Mouse (Mus musculus) midbrain, embryonic 11.5 days (tissue): Measurements from ENCODE around the gene Tmem189. TPM values are rescaled to one million over a fixed set of nuclear protein-coding genes. Genes with fewer than 3 reads are reported as not detected.

Source experiments
- ATAC-seq: fragments of 200-750 bp; cut with Nextera tagmentation; 2 replicates; pipeline ENCODE4 v1.8.0; 2017; ENCODE audit warnings: moderate TSS enrichment, moderate library complexity; ENCODE audit not compliant: low FRiP score
- DNase-seq: peaks from one replicate; pipeline ENCODE4 v3.0.0; 2015; ENCODE audit warnings: low spot score; ENCODE audit errors: missing footprints
- H3K27ac ChIP-seq: fragments of 300-500 bp; sonication (generic); 2 replicates; pipeline ENCODE4 v1.5.1; 2014; ENCODE audit warnings: low read depth, low read length
- H3K27me3 ChIP-seq: fragments of 300-500 bp; sonication (generic); 2 replicates; pipeline ENCODE4 v1.6.1; 2014; ENCODE audit warnings: mild to moderate bottlenecking, low read length, moderate library complexity, mixed read lengths; ENCODE audit not compliant: control insufficient read depth, insufficient read depth
- H3K36me3 ChIP-seq: fragments of 300-500 bp; sonication (generic); 2 replicates; pipeline ENCODE4 v1.6.1; 2014; ENCODE audit warnings: mild to moderate bottlenecking, low read length, moderate library complexity, mixed read lengths; ENCODE audit not compliant: control insufficient read depth, insufficient read depth
- H3K4me1 ChIP-seq: fragments of 300-500 bp; sonication (generic); 2 replicates; pipeline ENCODE4 v1.6.1; 2014; ENCODE audit warnings: low read length; ENCODE audit not compliant: control insufficient read depth, insufficient read depth
- H3K4me2 ChIP-seq: fragments of 300-500 bp; sonication (generic); 2 replicates; pipeline ENCODE4 v1.6.1; 2014; ENCODE audit warnings: mild to moderate bottlenecking, moderate library complexity
- H3K4me3 ChIP-seq: fragments of 300-500 bp; sonication (generic); 2 replicates; pipeline ENCODE4 v1.5.1; 2014; ENCODE audit warnings: low read depth, low read length
- H3K9ac ChIP-seq: fragments of 300-500 bp; sonication (generic); 2 replicates; pipeline ENCODE4 v1.6.1; 2014; ENCODE audit warnings: low read length
- H3K9me3 ChIP-seq: fragments of 300-500 bp; sonication (generic); 2 replicates; pipeline ENCODE4 v1.6.1; 2016; ENCODE audit warnings: low read length; ENCODE audit not compliant: control insufficient read depth
- WGBS: fragments of 180-500 bp; shearing (Covaris S2); extraction: QIAGEN DNeasy Blood & Tissue Kit; methylation state at CpG from one replicate; pipeline ENCODE4 v1.1.7; 2014; 5-methylcytosine and 5-hydroxymethylcytosine counted together
- microRNA-seq: library from miRNA; unstranded; fragments of <30 nt; microRNA quantifications from one replicate; pipeline ENCODE4, GENCODE M21; 2017
- polyA plus RNA-seq: library from polyadenylated mRNA; unstranded; fragments of >200 nt; fragmentation: Nextera tagmentation; extraction: Ambion mirVana; gene quantifications from 2 replicates; pipeline ENCODE4 v1.2.1, GENCODE M21; 2014

The Tmem189 gene
- polyA plus RNA-seq, 1 experiment from 2014 or later = 31.5 TPM

DNA sequence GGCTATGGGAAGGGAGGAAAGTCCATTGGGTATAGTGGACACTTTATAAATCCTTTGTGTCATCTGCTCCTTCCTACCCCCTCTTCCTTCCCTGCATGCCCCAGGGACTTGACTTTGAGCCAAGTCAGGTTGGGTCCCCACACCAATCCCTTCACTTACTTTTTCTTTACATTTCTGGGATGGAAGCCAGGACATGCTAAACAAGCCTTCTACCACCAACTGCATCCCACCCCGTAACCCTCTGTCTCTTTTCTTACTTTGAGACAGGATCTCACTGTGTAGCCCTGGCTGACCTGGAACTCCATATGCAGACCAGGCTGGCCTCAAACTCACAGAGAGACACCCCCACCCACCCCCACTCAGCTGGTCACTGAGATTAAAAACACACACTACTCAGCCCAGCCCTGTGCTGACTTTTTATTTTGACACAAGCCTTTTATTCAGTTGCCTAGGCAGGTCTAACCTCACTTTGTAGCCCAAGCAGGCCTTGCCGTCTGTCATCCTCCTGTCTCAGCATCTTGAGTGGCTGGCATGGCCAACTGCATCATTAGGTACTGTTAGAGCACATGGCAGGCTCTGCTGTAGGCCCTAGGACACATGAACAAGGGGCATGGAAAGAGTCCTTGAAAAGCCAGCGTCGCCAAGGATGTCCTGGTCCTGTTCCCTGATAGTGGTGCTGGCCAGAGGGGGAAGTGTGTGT is 95.9 kb downstream of the Tmem189 start:
- no peak overlapping the region for H3K4me3 ChIP-seq
- ATAC-seq (no peak), DNase-seq (no peak)
- no peak overlapping the region for H3K4me2 ChIP-seq
- H3K27ac ChIP-seq = no peak overlapping the region
- peaks cover 17% of the 10 kb centered on the region for H3K4me1 ChIP-seq
- no peaks in the 10 kb centered on the region for H3K36me3 ChIP-seq
- no peaks in the 10 kb centered on the region for H3K9me3 ChIP-seq
- 87% methylated on average over 4 of the region's 4 CpGs for WGBS
- no peaks in the 10 kb centered on the region; the same call in none of the 2 replicates for H3K27me3 ChIP-seq
- no peak overlapping the region for H3K9ac ChIP-seq

Small RNA genes lying within 50 kb of the gene (microRNA-seq; reads per million reads assigned to microRNA genes)
- not detected for gene Gm22355

Other genes with a start within 250 kb of the Tmem189 start
- gene Rnf114, start 197.2 kb downstream of the Tmem189 start, polyA plus RNA-seq = 140 and 150 TPM in 2 replicates
- gene Spata2, start 196.9 kb downstream of the Tmem189 start, polyA plus RNA-seq = 15.6 and 15.8 TPM in 2 replicates
- gene Snai1, start 151.6 kb downstream of the Tmem189 start, polyA plus RNA-seq = 18.4 and 20.8 TPM in 2 replicates
- gene Ube2v1, start 57.7 kb downstream of the Tmem189 start, polyA plus RNA-seq = 252 and 273 TPM in 2 replicates
- gene Gm20431, start 28.3 kb downstream of the Tmem189 start, polyA plus RNA-seq = 5.8 and 5.9 TPM in 2 replicates
- gene Cebpb, start 907 bp downstream of the Tmem189 start, polyA plus RNA-seq = 2.3 and 2.5 TPM in 2 replicates
- gene Ptpn1, start 242.2 kb upstream of the Tmem189 start, polyA plus RNA-seq = 89.8 and 92.6 TPM in 2 replicates